Mouse (Mus musculus) frontal cortex, postnatal 36 days (tissue): ENCODE results near the gene Mup10.
"Not testable (repeated sequence)": the region's sequence is repeated elsewhere in the genome, so short reads cannot be mapped to it uniquely, and the experiment has no call there.

Experiments used
- DNase-seq, 2 experiments: peaks; one replicate each; pipeline ENCODE4 v3.0.0; 2022; ENCODE audit warnings: low spot score in 2 of 2

The Mup10 gene

DNA sequence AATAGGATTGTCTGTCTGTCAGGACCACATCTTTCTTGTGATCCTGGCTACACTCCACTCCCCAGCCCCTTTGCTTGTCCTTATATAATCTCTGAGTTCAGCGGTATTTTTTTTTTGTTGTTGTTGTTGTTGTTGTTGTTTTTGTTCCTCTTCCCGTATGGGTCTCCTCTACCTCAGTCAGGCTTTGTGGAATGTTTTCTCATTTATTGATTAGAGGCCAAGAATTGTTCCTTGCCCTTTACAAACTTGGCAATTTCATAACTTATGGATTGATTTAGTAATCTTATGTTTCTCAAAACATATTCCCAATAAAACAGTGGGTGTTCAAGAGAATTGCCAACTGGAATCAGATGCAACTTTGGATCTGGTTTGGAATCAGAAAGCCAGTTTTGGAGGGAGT is at the start of gene Mup10:
Gene Mup10, minus strand, starts transcription at position 101 of the 400 bp plus-strand sequence.
- not testable (repeated sequence) for DNase-seq
